Mouse (Mus musculus) testis, adult 2 months (tissue): ENCODE data around the gene Rgs12. TPM values are rescaled to one million over a fixed set of nuclear protein-coding genes. Genes with fewer than 3 reads are reported as not detected.

Experiments used
- H3K27ac ChIP-seq: fragments of 200-500 bp; 2 replicates; pipeline ENCODE4 v1.5.1; 2012; ENCODE audit warnings: low read depth, low read length; ENCODE audit not compliant: control insufficient read depth, insufficient read depth
- H3K27me3 ChIP-seq: fragments of 200-500 bp; 2 replicates; pipeline ENCODE4 v1.6.1; 2012; ENCODE audit warnings: mild to moderate bottlenecking, low read length, moderate library complexity; ENCODE audit not compliant: control insufficient read depth, insufficient read depth
- H3K36me3 ChIP-seq: fragments of 200-500 bp; 2 replicates; pipeline ENCODE4 v1.6.1; 2012; ENCODE audit warnings: mild to moderate bottlenecking, low read length; ENCODE audit not compliant: control insufficient read depth, insufficient read depth
- H3K4me1 ChIP-seq: fragments of 200-500 bp; 2 replicates; pipeline ENCODE4 v1.6.1; 2012; ENCODE audit warnings: low read length; ENCODE audit not compliant: control insufficient read depth, insufficient read depth
- H3K4me3 ChIP-seq: fragments of 200-500 bp; 2 replicates; pipeline ENCODE4 v1.5.1; 2012; ENCODE audit warnings: low read depth, mild to moderate bottlenecking, low read length, moderate library complexity, mixed read lengths; ENCODE audit not compliant: control insufficient read depth
- CTCF ChIP-seq: fragments of 200-500 bp; IDR thresholded peaks from 2 replicates; pipeline ENCODE4 v1.5.1; 2012; ENCODE audit warnings: low read depth, mild to moderate bottlenecking, inconsistent platforms, low read length, moderate library complexity; ENCODE audit not compliant: control insufficient read depth, insufficient read depth, insufficient replicate concordance
- POLR2A ChIP-seq: fragments of 200-500 bp; IDR thresholded peaks from 2 replicates; pipeline ENCODE4 v1.6.1; 2012; ENCODE audit warnings: low read depth, mild to moderate bottlenecking, inconsistent platforms, low read length, moderate library complexity; ENCODE audit not compliant: control insufficient read depth
- polyA plus RNA-seq: library from polyadenylated mRNA; depleted of rRNA; stranded (reverse); fragments of >200 nt; gene quantifications from 2 replicates; pipeline ENCODE4 v1.2.3, GENCODE M21; 2012

Rgs12 gene
- polyA plus RNA-seq, 1 experiment: 35.2 TPM

DNA sequence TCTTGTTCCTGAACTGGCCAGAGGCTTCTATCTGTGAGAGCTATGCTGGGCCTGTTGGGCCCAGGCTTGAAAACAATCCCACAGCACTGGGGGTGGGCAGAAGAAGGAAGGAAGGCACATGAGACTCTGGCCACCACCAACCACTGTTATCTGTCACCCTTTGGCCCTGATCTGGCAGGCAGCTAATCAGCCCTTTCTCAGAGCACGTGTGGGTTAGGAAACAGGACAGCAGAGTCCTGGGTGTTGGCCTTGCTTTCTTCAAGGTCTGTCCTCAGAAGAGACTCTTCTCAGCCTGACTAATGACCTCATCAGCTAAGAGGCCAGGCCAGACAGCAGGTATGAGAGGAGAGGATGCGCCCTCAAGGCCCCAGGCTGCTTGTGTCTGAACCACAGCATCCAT is 38.2 kb downstream of the Rgs12 start:
- Histone ChIP-seq H3K4me1 (no peaks in the 10 kb centered on the region), H3K4me3 (no peak overlapping the region), H3K27ac (no peak overlapping the region), H3K27me3 (no peaks in the 10 kb centered on the region), H3K36me3 (peaks cover 1% of the 10 kb centered on the region)
- TF ChIP-seq CTCF (no peak), POLR2A (no peak)

DNA sequence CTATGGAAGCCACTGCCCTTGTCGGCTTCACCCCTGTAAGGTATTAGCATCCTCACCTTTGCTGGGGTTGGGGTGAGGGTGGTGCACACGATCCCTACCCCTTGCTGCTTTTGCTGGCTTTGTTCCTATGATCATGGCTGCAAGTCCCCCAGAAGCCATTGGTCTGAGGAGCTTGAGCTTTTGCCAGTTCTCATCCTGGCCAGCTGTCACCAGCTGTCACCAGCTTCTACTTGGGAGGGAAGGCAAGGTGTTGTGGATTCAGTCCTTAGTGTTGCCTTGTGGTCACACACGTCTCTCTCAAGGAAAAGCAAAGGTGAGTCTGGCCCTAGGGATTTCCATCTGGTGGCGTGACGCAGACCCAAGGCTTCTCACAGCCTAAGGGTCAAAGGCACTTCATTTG is 39.4 kb downstream of the Rgs12 start:
- Histone ChIP-seq H3K36me3 (peaks cover 1% of the 10 kb centered on the region), H3K4me3 (no peak overlapping the region), H3K4me1 (no peaks in the 10 kb centered on the region), H3K27ac (no peak overlapping the region), H3K27me3 (no peaks in the 10 kb centered on the region)
- TF ChIP-seq CTCF: no peak
- no peak for TF ChIP-seq POLR2A

DNA sequence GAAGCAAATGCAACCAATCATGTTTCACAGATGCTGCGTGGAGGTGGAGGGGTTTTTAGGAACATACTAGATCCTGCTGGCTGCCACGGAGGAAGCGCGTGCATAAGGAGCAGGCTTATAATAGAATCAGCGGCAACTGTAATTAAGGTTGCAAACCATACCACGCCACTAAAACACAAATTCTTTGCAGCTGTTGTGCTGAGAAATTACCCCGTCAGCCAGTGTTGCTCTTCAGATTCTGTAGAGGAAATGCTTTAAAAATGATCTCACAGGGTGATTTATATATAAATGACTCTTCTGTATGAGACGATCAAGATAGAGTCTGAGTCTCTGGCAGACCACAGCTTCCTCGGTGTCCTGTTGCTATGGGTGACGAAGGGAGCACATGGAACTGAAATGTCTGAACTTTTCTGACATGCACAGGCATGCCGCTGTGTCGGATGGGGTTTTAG is 40.1 kb downstream of the Rgs12 start:
- peaks cover 1% of the 10 kb centered on the region for H3K36me3 ChIP-seq
- no peak for TF ChIP-seq POLR2A
- TF ChIP-seq CTCF: no peak

DNA sequence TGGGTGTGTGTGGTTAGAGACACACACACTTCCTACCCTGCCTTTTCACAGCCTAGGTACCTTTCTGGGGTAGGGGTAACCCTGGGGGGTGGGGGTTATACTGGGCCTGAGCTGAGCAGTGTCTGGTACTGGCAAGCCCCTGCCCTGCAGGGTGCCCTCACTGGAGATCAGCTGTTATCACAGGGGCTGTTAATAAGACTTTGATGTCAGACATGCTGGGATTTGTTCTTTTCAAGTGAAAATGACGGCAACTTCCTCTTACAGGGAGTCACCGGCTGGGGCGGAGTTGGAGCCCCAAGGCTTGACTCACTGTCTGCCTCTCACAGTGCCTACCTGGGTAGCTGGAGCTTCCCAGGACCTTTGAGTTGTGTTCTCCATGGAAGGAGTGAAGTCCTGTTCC is 49.5 kb downstream of the Rgs12 start:
- no peak for TF ChIP-seq POLR2A
- TF ChIP-seq CTCF: no peak

More for the DNA sequence above, 40.1 kb downstream of the Rgs12 start:
- Histone ChIP-seq H3K27ac (no peak overlapping the region), H3K4me1 (no peaks in the 10 kb centered on the region), H3K4me3 (no peak overlapping the region), H3K27me3 (no peaks in the 10 kb centered on the region)

DNA sequence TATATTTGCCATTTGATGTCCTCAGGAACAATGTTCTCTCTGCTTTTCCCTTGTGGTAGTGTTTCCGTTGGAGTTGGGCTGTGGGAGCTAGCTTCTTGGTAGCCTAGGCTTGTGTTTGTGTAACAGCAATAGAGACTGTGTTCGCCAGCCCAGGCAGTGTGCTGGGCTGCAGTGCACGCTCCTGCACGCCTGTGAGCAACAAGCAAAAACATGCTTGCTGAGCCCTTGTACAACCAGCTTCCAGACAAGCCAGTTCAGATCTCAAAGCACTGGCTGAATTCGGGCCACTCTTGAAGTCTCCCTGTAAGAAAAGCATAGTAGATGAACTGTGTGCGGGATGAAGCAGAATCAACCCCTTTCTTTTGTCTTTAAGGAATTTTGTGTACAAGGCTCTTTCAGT is 50.0 kb downstream of the Rgs12 start:
- Histone ChIP-seq H3K4me3 (no peak overlapping the region), H3K27ac (no peak overlapping the region), H3K36me3 (no peaks in the 10 kb centered on the region), H3K27me3 (no peaks in the 10 kb centered on the region), H3K4me1 (no peaks in the 10 kb centered on the region)
- TF ChIP-seq CTCF (no peak), POLR2A (no peak)

More for the DNA sequence above, 49.5 kb downstream of the Rgs12 start:
- H3K27me3 ChIP-seq: no peaks in the 10 kb centered on the region
- H3K4me3 ChIP-seq: no peak overlapping the region
- H3K27ac ChIP-seq: no peak overlapping the region
- H3K36me3 ChIP-seq: no peaks in the 10 kb centered on the region
- H3K4me1 ChIP-seq: no peaks in the 10 kb centered on the region

DNA sequence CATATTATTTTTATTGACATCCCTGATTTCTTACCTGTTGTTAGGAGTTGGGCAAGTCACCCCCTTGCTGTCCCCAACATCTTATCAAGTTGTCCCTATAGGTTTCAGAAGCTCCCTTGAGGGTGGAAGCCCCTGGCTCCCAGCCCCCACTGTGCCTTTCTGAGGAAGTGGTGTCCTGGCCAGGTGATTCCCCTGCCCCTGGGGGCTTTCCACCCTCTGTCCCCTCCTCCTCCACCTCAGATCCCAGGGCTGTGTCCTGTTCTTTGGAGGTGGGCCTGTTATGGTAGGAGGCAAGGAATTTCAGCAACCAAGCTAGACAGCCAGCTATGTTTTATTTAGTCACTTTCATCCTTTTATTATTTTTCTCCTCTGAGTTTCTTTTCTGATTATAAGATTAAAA is 51.1 kb downstream of the Rgs12 start:
- no peaks in the 10 kb centered on the region for H3K36me3 ChIP-seq
- no peak for TF ChIP-seq POLR2A
- TF ChIP-seq CTCF: no peak

DNA sequence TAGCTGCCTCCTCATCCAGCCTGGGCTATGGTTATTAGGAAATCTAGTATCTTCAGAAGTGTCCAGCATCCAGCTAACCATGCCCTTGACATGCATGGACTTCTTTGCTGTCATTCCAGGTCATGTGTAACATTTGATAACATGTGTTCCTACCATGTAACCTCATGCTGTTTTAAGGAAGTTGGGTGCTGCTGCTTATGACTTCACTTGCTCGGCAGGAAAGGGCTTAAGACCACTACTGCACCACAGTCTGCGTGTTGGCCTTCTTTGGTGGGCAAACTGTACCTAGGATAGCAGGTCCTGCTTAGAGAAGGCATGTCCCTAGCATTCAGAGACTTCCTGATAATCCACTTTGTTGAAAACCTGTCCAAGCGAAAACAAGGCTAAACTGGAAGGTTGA is 51.9 kb downstream of the Rgs12 start:
- Histone ChIP-seq H3K4me3 (no peak overlapping the region), H3K4me1 (no peaks in the 10 kb centered on the region), H3K27me3 (no peaks in the 10 kb centered on the region), H3K36me3 (no peaks in the 10 kb centered on the region), H3K27ac (no peak overlapping the region)
- TF ChIP-seq CTCF (no peak), POLR2A (no peak)

More for the DNA sequence above, 51.1 kb downstream of the Rgs12 start:
- Histone ChIP-seq H3K27ac (no peak overlapping the region), H3K4me1 (no peaks in the 10 kb centered on the region), H3K27me3 (no peaks in the 10 kb centered on the region), H3K4me3 (no peak overlapping the region)
